Comparison of ENCODE assay signal across 8 mouse cellular contexts in genomic region chr9:107633661-107634405, GRCm38 (mm10). TPM values are rescaled to one million over a fixed set of nuclear protein-coding genes. Genes with fewer than 3 reads are reported as not detected.
DNase-seq lines count a peak whose midpoint lies in the region; ATAC-seq and TF ChIP-seq lines count a peak whose summit lies in the region.

No protein-coding gene starts in this region.

- ATAC-seq in G1E (ENCODE audit: extremely low read depth, insufficient number of reproducible peaks, low FRiP score, poor library complexity, severe bottlenecking): no peak
- no peak for ATAC-seq in hindbrain, postnatal 0 days
- ATAC-seq in liver, embryonic 16.5 days (ENCODE audit: low read depth): no peak

- no peaks in the 10 kb centered on the region for H3K9me3 ChIP-seq in G1E (replicated peaks)
- H3K9me3 ChIP-seq in forebrain, embryonic 10.5 days: no peaks in the 10 kb centered on the region
- no peaks in the 10 kb centered on the region for H3K9me3 ChIP-seq in hindbrain, postnatal 0 days (ENCODE audit: low read length)
- no peaks in the 10 kb centered on the region for H3K9me3 ChIP-seq in liver, embryonic 16.5 days (replicated peaks; ENCODE audit: control insufficient read depth, low read length)

- H3K36me3 ChIP-seq in G1E (replicated peaks): peaks cover 46% of the 10 kb centered on the region
- peaks cover 42% of the 10 kb centered on the region for H3K36me3 ChIP-seq in forebrain, embryonic 10.5 days (replicated peaks)
- H3K36me3 ChIP-seq in hindbrain, postnatal 0 days (ENCODE audit: insufficient read depth, low read length): no peaks in the 10 kb centered on the region
- no peaks in the 10 kb centered on the region for H3K36me3 ChIP-seq in liver, embryonic 16.5 days (ENCODE audit: control insufficient read depth, insufficient read depth)
- H3K36me3 ChIP-seq in small intestine, adult 2 months (ENCODE audit: control insufficient read depth, insufficient read depth, low read length): no peaks in the 10 kb centered on the region

- H3K4me2 ChIP-seq in hindbrain, postnatal 0 days (ENCODE audit: low read depth, low read length): peak overlapping the region; percentile 96
- peak overlapping the region; percentile 99 for H3K4me2 ChIP-seq in liver, embryonic 16.5 days (ENCODE audit: low read depth, low read length)

- peak overlapping the region; percentile 97 for H3K27ac ChIP-seq in forebrain, embryonic 10.5 days
- peak overlapping the region; percentile 93 for H3K27ac ChIP-seq in hindbrain, postnatal 0 days
- peak overlapping the region; percentile 92 for H3K27ac ChIP-seq in liver, embryonic 16.5 days (ENCODE audit: low read length)
- peak overlapping the region; percentile 77 for H3K27ac ChIP-seq in small intestine, adult 2 months (ENCODE audit: insufficient read depth, low read depth, low read length)

- H3K27me3 ChIP-seq in G1E (ENCODE audit: insufficient read depth, low read length): no peaks in the 10 kb centered on the region
- no peaks in the 10 kb centered on the region for H3K27me3 ChIP-seq in forebrain, embryonic 10.5 days (ENCODE audit: poor library complexity, severe bottlenecking)
- no peaks in the 10 kb centered on the region for H3K27me3 ChIP-seq in hindbrain, postnatal 0 days (ENCODE audit: insufficient read depth, low read length)
- no peaks in the 10 kb centered on the region for H3K27me3 ChIP-seq in liver, embryonic 16.5 days (ENCODE audit: control insufficient read depth, insufficient read depth, low read depth, low read length)
- H3K27me3 ChIP-seq in small intestine, adult 2 months (ENCODE audit: control insufficient read depth, insufficient read depth, low read length): no peaks in the 10 kb centered on the region

- H3K9ac ChIP-seq in hindbrain, postnatal 0 days (replicated peaks; ENCODE audit: low read length): peak overlapping the region; percentile 89
- H3K9ac ChIP-seq in liver, embryonic 16.5 days (ENCODE audit: low read depth, low read length): peak overlapping the region; percentile 92

- peaks cover 73% of the 10 kb centered on the region for H3K4me1 ChIP-seq in G1E (ENCODE audit: insufficient read depth, low read depth, low read length)
- peaks cover 92% of the 10 kb centered on the region for H3K4me1 ChIP-seq in forebrain, embryonic 10.5 days
- H3K4me1 ChIP-seq in hindbrain, postnatal 0 days (ENCODE audit: insufficient read depth, low read length): peaks cover 46% of the 10 kb centered on the region
- peaks cover 60% of the 10 kb centered on the region for H3K4me1 ChIP-seq in liver, embryonic 16.5 days (ENCODE audit: control insufficient read depth, low read depth, low read length)
- H3K4me1 ChIP-seq in small intestine, adult 2 months (ENCODE audit: control insufficient read depth, insufficient read depth, insufficient read length, low read length): peaks cover 29% of the 10 kb centered on the region

- peak; percentile 50 to 74 for DNase-seq in heart, adult 18-20 months
- no peak for DNase-seq in heart, adult 8-10 months (ENCODE audit: low spot score)
- DNase-seq in G1E (ENCODE audit: low spot score): no peak
- peak; percentile 48 for DNase-seq in forebrain, embryonic 10.5 days (ENCODE audit: extremely low spot score, low spot score)
- DNase-seq in hindbrain, postnatal 0 days (ENCODE audit: low spot score): peak; percentile 50
- no peak for DNase-seq in urinary bladder, adult 2 months (ENCODE audit: low spot score)

- no peak for TF ChIP-seq POLR2A in small intestine, adult 2 months (IDR thresholded peaks at IDR 0.05; ENCODE audit: low read depth, low read length)

- TF ChIP-seq CTCF in G1E (IDR thresholded peaks at IDR 0.05; ENCODE audit: low read depth, low read length): no peak
- TF ChIP-seq CTCF in hindbrain, postnatal 0 days (IDR thresholded peaks at IDR 0.05; ENCODE audit: low read depth): no peak
- TF ChIP-seq CTCF in small intestine, adult 2 months (IDR thresholded peaks at IDR 0.05; ENCODE audit: extremely low read depth, insufficient read length, insufficient replicate concordance, low read depth, low read length): no peak

- WGBS in forebrain, embryonic 10.5 days: 2% methylated on average over 15 of the region's 15 CpGs
- WGBS in hindbrain, postnatal 0 days: 1% methylated on average over 15 of the region's 15 CpGs
- WGBS in liver, embryonic 16.5 days (ENCODE audit: insufficient replicate concordance): under 1% methylated on average over 15 of the region's 15 CpGs
- WGBS in small intestine, adult 2 months: 3% methylated on average over 15 of the region's 15 CpGs

- H3K4me3 ChIP-seq in G1E (ENCODE audit: low read depth, low read length): peak overlapping the region; percentile 85
- peak overlapping the region; percentile 80 for H3K4me3 ChIP-seq in forebrain, embryonic 10.5 days
- peak overlapping the region; percentile 81 for H3K4me3 ChIP-seq in hindbrain, postnatal 0 days (ENCODE audit: low read length)
- peak overlapping the region; percentile 78 for H3K4me3 ChIP-seq in liver, embryonic 16.5 days (ENCODE audit: low read depth, low read length)
- H3K4me3 ChIP-seq in small intestine, adult 2 months (ENCODE audit: low read depth, low read length): peak overlapping the region; percentile 92

RNA-seq across cellular contexts. Expression of gene Gnai2, which starts 1.3 kb away (rescaled TPM):
- total RNA-seq in heart, adult 18-20 months (2021): 100 to 1,000 TPM; 241 to 253 TPM
- total RNA-seq in heart, adult 8-10 months (2022): 100 to 1,000 TPM; 227 to 299 (median 259) TPM
- total RNA-seq in G1E (2014; fragmentation: Nextera tagmentation) (337 and 375 TPM in 2 replicates), G1E (2017) (232 TPM in 2 replicates)
- 657 and 787 TPM in 2 replicates for polyA plus RNA-seq in G1E (2012)
- 526 and 533 TPM in 2 replicates for polyA plus RNA-seq in forebrain, embryonic 10.5 days (2016; fragmentation: Nextera tagmentation; extraction: Ambion mirVana)
- 334 and 369 TPM in 2 replicates for total RNA-seq in hindbrain, postnatal 0 days (2014; rRNA removed)
- 275 and 287 TPM in 2 replicates for polyA plus RNA-seq in hindbrain, postnatal 0 days (2015; fragmentation: Nextera tagmentation; extraction: Ambion mirVana)
- 144 and 153 TPM in 2 replicates for polyA plus RNA-seq in liver, embryonic 16.5 days (2015; fragmentation: Nextera tagmentation; extraction: Ambion mirVana)
- polyA plus RNA-seq in small intestine, adult 2 months (2012; rRNA removed): 264 and 501 TPM in 2 replicates
- 449 and 465 TPM in 2 replicates for polyA plus RNA-seq in urinary bladder, adult 2 months (2012; rRNA removed)

RNA-seq across cellular contexts. Expression of gene Sema3b, which starts 24.8 kb away (rescaled TPM):
- 10 to 100 TPM; 20.4 to 22.9 TPM for total RNA-seq in heart, adult 18-20 months (2021)
- 10 to 100 TPM; 21.1 to 33.0 (median 24.2) TPM for total RNA-seq in heart, adult 8-10 months (2022)
- total RNA-seq in G1E (2014; fragmentation: Nextera tagmentation): not detected in 2 replicates
- 0.27 TPM in 1 of 2 replicates, not detected in the other for total RNA-seq in G1E (2017)
- polyA plus RNA-seq in G1E (2012): not detected in 2 replicates
- polyA plus RNA-seq in forebrain, embryonic 10.5 days (2016; fragmentation: Nextera tagmentation; extraction: Ambion mirVana): 1.4 and 2.0 TPM in 2 replicates
- total RNA-seq in hindbrain, postnatal 0 days (2014; rRNA removed): 11.2 and 14.6 TPM in 2 replicates
- polyA plus RNA-seq in hindbrain, postnatal 0 days (2015; fragmentation: Nextera tagmentation; extraction: Ambion mirVana): 8.3 and 9.0 TPM in 2 replicates
- 0.33 and 1.4 TPM in 2 replicates for polyA plus RNA-seq in liver, embryonic 16.5 days (2015; fragmentation: Nextera tagmentation; extraction: Ambion mirVana)
- polyA plus RNA-seq in small intestine, adult 2 months (2012; rRNA removed): 33.5 and 55.4 TPM in 2 replicates
- polyA plus RNA-seq in urinary bladder, adult 2 months (2012; rRNA removed): 57.1 and 71.0 TPM in 2 replicates

RNA-seq across cellular contexts. Expression of gene Slc38a3, which starts 35.5 kb away (rescaled TPM):
- total RNA-seq in heart, adult 18-20 months (2021): 10 to 100 TPM; 48.3 to 61.0 TPM
- 10 to 100 TPM; 62.8 to 91.0 (median 81.6) TPM for total RNA-seq in heart, adult 8-10 months (2022)
- total RNA-seq in G1E (2014; fragmentation: Nextera tagmentation) (not detected in 2 replicates), G1E (2017) (0.11 and 0.12 TPM in 2 replicates)
- polyA plus RNA-seq in G1E (2012): not detected in 2 replicates
- 8.8 and 9.0 TPM in 2 replicates for polyA plus RNA-seq in forebrain, embryonic 10.5 days (2016; fragmentation: Nextera tagmentation; extraction: Ambion mirVana)
- total RNA-seq in hindbrain, postnatal 0 days (2014; rRNA removed): 102 and 134 TPM in 2 replicates
- 52.1 and 54.5 TPM in 2 replicates for polyA plus RNA-seq in hindbrain, postnatal 0 days (2015; fragmentation: Nextera tagmentation; extraction: Ambion mirVana)
- 60.1 and 75.2 TPM in 2 replicates for polyA plus RNA-seq in liver, embryonic 16.5 days (2015; fragmentation: Nextera tagmentation; extraction: Ambion mirVana)
- 2.8 and 48.7 TPM in 2 replicates for polyA plus RNA-seq in small intestine, adult 2 months (2012; rRNA removed)
- 0.44 and 0.45 TPM in 2 replicates for polyA plus RNA-seq in urinary bladder, adult 2 months (2012; rRNA removed)

RNA-seq across cellular contexts. Expression of gene Gnat1, which starts 45.7 kb away (rescaled TPM):
- total RNA-seq in heart, adult 18-20 months (2021): not detected
- total RNA-seq in heart, adult 8-10 months (2022): not detected
- total RNA-seq in G1E (2014; fragmentation: Nextera tagmentation): not detected in 2 replicates
- total RNA-seq in G1E (2017): 0.05 TPM in 1 of 2 replicates, not detected in the other
- polyA plus RNA-seq in G1E (2012): not detected in 2 replicates
- 3.9 and 4.1 TPM in 2 replicates for polyA plus RNA-seq in forebrain, embryonic 10.5 days (2016; fragmentation: Nextera tagmentation; extraction: Ambion mirVana)
- 0.52 TPM in 1 of 2 replicates, not detected in the other for total RNA-seq in hindbrain, postnatal 0 days (2014; rRNA removed)
- polyA plus RNA-seq in hindbrain, postnatal 0 days (2015; fragmentation: Nextera tagmentation; extraction: Ambion mirVana): 2.4 and 2.7 TPM in 2 replicates
- 1.1 and 1.3 TPM in 2 replicates for polyA plus RNA-seq in liver, embryonic 16.5 days (2015; fragmentation: Nextera tagmentation; extraction: Ambion mirVana)
- polyA plus RNA-seq in small intestine, adult 2 months (2012; rRNA removed): 0.13 and 0.17 TPM in 2 replicates
- polyA plus RNA-seq in urinary bladder, adult 2 months (2012; rRNA removed): 0.06 TPM in 1 of 2 replicates, not detected in the other

RNA-seq across cellular contexts. Expression of gene Ifrd2, which starts 46.4 kb away (rescaled TPM):
- total RNA-seq in heart, adult 18-20 months (2021): 10 to 100 TPM; 48.5 to 48.8 TPM
- 10 to 100 TPM; 43.7 to 58.2 (median 47.5) TPM for total RNA-seq in heart, adult 8-10 months (2022)
- 178 and 183 TPM in 2 replicates for total RNA-seq in G1E (2014; fragmentation: Nextera tagmentation)
- total RNA-seq in G1E (2017): 76.0 and 76.7 TPM in 2 replicates
- 153 and 156 TPM in 2 replicates for polyA plus RNA-seq in G1E (2012)
- polyA plus RNA-seq in forebrain, embryonic 10.5 days (2016; fragmentation: Nextera tagmentation; extraction: Ambion mirVana): 58.6 and 66.8 TPM in 2 replicates
- 7.6 and 10.9 TPM in 2 replicates for total RNA-seq in hindbrain, postnatal 0 days (2014; rRNA removed)
- polyA plus RNA-seq in hindbrain, postnatal 0 days (2015; fragmentation: Nextera tagmentation; extraction: Ambion mirVana): 9.0 and 9.3 TPM in 2 replicates
- 145 and 166 TPM in 2 replicates for polyA plus RNA-seq in liver, embryonic 16.5 days (2015; fragmentation: Nextera tagmentation; extraction: Ambion mirVana)
- 33.2 and 55.4 TPM in 2 replicates for polyA plus RNA-seq in small intestine, adult 2 months (2012; rRNA removed)
- 31.3 and 36.0 TPM in 2 replicates for polyA plus RNA-seq in urinary bladder, adult 2 months (2012; rRNA removed)

Comparison
In these comparisons a context has a peak if more than half of its experiments do, and no peak if none do; other contexts are left out.
1. DNase-seq: peak in heart, adult 18-20 months (2 of 2), forebrain, embryonic 10.5 days (single experiment) and hindbrain, postnatal 0 days (single experiment); none in heart, adult 8-10 months (single experiment), G1E (single experiment) and urinary bladder, adult 2 months (single experiment).
2. Peak in every context shown above with its lines, with median percentiles within 50 percentile points of each other: H3K4me3 ChIP-seq and H3K27ac ChIP-seq.